Mouse (Mus musculus) cerebellum, postnatal 36 days (tissue): ENCODE data around the gene Ptgds.

Source experiments
- DNase-seq, 2 experiments: peaks; one replicate each; pipeline ENCODE4 v3.0.0; 2021 to 2022; ENCODE audit warnings: mixed read lengths in 2 of 2

Ptgds gene

DNA sequence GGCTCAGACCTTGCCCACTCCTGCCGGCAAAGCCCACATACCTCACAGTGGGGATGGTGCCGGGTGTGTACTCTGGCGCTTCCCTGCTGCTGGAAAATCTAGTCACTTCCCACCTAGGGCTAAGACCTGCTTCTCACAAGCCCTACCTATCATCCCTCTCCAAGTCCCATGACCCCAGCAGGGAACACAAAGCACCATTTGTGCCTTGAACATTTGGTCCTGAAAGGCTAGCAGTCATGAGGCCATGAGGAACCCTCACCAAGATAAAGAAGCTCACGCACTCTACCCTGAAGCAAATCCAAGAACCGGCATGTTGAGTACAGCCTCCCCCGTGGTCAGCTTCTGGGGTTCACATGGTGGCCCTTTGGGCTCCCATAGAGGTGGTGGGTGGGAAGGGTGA is at the start of gene Ptgds:
Ptgds (minus strand) TSS at position 78 of the 400 bp plus-strand sequence.
- no peak for DNase-seq

DNA sequence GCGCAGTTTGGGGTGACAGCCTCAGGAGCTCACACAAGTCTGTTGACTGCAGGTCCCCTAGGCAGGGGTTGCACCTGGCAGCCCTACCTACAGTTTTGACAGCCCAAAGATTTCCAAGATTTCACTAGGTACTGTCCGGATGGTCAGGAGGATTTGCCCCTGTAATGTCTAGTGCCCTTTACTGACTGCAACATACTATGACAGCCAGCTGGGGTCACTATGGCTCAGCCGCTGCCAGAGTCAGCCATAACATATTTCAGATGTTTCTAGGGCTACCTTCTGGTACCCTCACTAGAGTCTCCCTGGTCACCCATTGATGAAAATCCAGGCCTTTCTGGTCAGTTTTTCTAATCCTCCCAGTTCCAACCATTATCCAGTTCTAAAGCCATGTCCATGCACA is 40.1 kb upstream of the Ptgds start:
- DNase-seq, result no peak

DNA sequence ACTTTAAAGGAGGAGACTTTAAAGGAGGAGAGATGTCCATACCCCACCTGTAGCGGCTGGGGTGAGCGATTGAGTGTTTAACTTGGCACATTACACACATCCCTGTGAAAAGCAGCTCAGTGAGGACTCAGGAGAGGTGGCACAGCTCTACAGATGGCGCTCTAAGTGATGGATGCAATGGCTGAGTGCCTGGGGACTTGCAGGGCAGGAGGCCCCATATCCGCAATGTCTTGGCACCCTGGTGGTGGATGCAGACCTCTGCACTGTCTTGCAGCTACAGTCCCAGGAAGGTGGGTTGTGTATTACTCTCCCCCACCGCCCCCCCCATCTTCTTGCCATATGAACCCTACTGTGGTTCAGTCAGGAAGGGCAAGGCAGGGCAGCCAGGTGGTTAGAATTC is 37.1 kb upstream of the Ptgds start:
- DNase-seq, result no peak

DNA sequence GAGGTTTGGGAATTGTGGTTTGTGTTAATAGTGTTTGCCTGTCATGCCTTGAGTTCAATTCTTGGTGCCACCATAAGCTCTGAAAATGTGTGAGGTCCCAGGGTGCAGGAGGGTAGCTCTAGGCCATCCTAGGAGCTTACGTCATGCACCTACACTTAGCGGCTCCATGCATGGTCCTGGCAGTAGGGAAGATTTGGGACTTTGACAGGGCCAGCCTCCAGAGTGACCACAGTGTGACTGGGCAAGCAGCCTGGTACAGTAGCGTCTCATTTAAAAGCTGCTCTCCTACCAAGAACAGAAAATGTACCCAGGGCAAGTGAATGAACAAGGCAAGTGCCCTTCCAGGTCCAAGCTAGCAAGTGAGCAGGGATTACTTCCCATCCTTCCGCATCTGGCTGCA is 36.0 kb upstream of the Ptgds start:
- DNase-seq, result no peak

DNA sequence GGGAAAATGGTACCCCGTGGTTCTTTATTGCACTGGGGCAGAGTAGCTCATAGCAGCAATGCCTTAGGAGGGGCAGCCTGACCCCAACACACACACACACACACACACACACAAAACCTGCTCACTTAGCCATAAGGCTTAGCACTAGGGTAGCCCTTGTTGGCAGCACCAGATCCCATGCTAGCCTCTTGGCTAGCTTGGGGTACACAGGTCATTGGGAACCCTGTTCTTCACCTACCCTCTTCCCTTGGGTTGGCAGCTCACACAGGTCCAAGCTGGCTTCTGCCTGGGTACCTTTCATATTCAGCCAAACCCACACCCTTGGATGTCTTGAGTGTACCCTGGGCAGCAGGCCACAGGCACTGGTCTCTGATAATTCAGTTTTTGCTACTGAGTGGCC is 35.2 kb upstream of the Ptgds start:
- DNase-seq, result no peak

DNA sequence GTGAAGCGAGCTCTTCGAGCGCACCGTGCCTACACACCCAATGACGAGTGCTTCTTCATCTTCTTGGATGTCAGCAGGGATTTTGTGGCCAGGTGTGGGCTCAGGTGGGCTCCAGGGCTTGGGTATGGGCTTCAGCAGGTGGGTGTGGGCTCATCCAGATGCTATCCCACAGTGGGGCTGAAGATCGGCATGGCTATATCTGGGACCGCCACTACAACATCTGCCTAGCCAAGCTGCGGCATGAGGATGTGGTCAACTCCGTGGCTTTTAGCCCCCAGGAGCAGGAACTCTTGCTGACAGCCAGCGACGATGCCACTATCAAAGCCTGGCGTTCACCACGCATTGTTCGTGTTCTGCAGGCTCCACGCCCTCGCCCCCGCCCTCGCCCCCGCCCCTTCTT is 34.7 kb upstream of the Ptgds start:
- no peak for DNase-seq

DNA sequence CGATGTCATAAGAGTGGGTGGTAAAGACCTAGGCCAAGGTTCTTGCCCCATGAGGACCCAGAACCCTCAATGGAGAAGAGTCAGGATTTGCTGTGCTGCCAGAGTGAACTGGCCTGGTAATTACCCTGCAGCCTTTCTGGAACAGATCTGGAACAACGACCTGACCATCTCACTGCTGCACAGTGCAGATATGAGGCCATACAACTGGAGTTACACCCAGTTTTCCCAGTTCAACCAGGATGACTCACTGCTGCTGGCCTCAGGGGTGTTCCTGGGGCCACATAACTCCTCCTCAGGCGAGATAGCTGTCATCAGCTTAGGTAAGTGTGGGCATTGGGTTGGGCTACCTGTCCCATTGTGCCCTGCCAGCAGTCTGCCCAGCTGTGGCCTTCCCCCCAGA is 32.9 kb upstream of the Ptgds start:
- no peak for DNase-seq

DNA sequence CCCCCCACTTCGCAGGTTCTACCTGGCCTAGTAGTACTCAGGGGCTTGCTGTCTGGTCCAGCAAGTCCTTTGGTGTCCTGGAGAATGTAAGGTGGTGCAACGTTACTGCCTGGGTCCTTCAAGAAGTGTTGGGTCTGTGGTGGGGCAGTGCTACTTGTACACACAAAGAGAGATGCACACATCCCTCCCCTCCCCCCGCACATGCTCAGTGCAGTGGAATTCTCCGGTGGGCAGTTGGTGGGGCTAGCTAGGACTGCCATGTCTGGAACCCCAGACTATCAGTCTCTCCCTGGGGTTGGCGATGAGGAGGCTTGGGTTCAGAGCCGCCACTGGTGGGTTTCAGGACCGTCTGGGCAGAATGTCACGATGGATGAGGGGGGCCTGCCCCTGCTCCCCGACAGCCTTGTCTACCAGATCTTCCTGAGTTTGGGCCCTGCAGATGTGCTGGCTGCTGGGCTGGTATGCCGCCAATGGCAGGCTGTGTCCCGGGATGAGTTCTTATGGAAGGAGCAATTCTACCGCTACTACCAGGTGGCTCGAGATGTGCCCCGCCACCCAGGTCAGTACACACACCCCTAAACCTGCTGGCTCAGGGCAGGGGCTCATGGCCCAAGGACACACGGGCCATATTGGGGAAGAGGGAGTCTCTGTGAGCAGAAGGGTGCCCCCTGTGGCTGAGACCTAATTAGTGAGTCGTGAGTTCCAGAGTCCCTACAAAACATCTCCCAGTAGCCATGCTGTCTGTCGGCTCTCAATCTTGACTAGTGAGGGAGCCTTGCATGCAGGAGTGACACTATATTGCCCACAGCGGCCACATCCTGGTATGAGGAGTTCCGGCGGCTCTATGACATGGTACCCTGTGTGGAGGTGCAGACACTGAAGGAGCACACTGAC is 32.0 kb upstream of the Ptgds start, which contains the start of gene C8g:
C8g (minus strand) TSS at position 127 of the 894 bp plus-strand sequence.
- DNase-seq, result no peak

DNA sequence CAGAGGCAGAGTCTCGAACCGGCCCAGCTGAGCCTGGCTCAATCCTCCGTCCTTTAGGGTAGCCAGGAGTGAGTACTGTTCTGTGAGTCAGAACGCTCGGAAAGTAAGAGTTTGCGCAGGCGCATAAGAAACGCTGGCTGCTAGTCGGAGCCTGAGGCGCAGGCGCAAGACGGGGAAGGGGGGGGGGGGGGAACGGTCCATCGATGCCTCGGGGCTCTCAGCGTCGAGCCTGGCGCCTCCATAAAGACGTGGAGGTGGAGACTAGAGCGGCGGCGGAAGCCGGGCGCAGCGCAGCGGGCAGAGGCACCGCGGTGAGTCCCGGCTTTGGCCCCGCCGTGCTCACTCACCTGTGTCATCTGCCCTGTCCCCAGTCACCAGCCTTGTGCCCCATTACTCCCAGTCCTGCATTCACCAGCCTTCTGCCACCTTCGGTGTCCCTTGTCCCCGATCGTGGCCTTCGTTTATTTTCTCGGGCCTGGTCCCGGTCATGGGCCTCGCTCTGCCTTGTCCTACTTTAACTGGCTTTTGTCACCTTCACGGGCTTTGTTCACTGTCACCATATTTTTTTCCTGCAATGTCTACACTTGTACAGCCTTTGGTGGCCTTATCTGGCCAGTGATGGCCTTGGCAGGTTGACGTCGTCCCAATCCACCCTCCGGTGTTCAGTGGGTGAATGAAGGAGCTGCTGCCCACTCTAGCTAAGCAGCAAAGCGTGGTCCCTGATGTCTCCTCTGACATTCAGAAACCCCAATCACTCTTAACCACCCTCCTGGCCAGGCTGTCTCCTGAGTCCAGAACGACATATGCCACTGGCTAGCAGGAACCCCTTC is 30.9 kb upstream of the Ptgds start, which contains the start of gene Fbxw5:
Fbxw5 (plus strand) TSS at position 175 of the 830 bp plus-strand sequence.
- peak; percentile 85 for DNase-seq

DNA sequence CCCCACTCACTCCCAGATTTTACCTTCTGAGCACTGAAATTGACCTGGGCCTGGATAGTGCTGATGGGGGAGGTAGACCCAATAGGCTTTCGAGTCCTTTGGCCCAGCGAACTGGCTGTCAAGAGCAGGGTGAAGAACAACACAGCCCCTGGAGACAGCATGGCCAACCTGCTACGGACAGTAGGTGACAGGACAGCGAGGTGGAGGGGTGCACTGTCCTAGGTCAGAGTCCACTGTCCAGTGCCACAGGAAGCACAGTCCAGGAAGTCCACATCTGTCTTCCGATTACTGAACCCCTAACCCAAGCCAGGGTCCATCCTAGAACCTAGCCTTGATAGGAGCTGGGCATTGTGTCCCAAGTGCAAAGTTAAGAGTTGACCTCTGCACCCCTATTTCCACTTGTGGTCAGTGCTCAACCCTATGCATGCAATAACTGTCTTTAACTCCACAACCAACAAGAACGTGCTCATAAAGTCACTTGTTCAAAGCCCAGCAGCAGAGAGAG is 30.3 kb upstream of the Ptgds start:
- no peak for DNase-seq

DNA sequence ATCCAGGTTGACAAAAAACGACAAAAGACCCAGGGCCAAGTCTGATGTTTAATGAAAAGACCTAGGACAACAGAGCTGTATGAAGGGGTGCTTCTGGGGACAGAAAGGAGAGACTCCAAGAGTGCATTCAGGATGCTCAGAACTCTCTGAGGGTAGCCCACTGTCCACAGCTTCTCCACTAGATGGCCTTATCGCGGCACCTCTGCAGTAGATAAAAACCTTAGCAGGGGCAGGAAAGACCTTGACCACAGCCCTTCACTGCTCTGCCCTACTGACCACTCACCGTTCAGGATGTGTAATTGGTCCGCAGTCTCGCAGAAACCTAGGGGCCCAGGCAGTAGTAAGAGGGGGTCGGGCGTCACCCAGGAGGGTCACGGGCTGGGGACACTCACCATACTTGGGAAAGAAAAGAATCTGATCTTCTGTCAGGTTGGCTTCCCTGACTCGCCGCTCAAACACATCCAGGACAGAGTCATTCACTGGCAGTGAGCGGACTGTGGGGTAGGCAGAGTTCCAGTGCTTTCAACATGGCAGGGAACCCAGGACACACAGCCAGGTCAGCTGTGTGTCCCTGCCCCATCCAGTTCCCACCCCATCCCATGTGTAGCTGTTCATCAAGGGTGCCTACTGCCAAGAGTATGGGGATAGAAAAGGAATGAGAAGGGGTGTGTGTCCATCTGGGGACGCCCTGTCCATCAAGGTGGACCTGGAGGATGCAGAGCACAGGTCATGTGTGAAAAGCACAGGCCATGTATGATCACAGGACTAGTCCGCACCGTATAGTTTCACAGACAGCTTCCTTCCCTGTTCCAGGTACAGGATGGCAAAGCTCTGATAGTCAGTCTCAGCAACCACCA is 29.0 kb upstream of the Ptgds start:
- DNase-seq, result no peak

DNA sequence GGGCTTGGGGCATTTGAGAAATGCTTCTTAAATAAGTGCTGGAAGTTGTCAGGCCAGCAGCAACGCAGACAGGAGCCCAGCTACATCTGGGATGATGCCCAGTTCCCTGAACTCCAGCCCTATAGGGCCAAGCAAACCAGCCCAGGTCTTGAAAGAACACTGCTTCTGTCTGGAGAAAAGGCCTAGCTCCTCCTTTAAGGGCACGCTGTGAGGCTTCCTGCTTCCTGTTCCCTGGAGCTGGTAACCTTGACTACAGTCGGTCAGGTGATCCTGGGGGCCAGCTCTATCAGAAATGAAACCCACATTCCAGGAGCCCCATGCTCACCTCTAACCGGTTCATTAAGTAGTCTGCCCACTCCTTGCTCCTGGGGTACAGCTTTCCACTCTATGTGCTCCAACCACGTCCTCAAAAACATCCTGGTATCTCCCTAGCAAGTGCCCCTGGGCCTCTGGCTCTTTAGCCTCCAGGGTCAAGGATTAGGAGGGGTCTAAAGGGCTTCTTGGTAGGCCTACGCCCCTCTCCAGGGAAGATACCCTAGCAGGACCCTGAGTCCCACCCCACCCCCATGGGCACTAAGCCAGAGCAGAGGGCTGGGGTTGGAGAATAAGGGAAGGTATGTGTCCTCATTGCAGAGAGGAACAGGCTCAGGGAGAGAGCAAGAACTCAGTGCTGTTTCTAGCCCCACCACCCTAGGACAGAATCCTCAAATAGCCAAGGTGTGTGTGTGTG is 28.2 kb upstream of the Ptgds start:
- DNase-seq, result no peak

DNA sequence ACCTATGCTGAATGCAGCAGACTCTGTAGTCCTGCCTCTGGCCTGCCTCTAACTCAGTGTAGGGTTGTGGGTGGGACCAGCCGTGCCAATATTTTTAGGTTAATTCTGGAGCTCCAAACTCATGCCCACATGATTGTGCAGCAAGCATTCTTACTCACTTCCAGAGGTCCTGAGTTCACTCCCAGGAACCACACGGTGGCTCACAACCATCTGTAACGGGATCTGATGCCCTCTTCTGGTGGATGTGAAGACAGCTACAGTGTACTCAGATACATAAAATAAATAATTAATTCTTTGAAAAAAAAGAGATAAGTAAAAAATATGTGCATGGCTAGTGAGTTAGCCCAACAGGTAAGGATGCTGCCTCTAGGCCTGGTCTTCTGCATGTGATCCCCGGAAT is 26.6 kb upstream of the Ptgds start:
- peak in 1 of 2 experiments; percentile 49 for DNase-seq

DNA sequence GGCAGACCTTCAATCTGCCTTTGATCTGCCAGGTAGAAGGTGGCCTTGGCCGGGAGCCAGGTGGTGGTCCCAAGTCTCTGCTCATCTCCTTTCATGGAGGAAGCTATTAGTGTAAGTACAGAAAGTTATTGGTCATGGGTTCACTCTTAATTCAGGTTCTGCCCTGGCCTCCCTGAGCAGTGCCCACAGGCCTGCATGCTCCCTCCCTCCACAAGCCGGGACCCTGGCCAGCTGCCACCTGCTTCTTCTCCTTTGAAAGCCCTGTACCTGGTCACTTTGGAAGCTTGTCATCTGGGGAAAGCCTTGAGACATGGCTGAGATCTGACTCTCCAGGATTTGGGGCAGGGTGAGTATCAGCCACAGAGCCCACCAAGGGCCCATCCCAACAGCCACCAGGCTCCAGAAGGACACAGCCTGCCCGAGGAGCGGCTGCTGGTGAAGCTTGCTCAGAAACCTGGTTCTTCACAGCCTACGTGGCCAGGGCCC is 23.7 kb upstream of the Ptgds start, which contains the start of gene Lcn12:
Lcn12 (minus strand) TSS at position 436 of the 486 bp plus-strand sequence.
- peak; percentile 77 to 86 for DNase-seq

DNA sequence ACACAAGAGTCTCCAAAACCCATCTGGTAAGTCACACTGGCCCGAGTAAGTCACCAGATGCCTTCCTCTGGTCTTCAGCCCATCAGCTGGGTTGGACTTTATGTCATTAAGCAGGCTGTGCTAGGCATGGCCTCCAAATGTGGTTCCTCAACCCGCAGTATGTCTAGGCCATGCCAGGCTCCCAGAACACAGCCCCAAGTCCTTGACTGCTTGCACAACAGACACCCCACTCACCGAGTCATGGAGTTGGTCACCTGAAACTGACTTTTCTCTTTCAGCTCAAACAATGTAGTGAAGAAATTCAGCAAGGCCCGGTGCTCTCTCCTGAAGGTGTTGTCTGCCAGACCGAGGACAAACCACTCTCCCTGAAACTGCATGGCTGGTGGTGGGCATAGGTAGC is 23.1 kb upstream of the Ptgds start:
- DNase-seq, result no peak

DNA sequence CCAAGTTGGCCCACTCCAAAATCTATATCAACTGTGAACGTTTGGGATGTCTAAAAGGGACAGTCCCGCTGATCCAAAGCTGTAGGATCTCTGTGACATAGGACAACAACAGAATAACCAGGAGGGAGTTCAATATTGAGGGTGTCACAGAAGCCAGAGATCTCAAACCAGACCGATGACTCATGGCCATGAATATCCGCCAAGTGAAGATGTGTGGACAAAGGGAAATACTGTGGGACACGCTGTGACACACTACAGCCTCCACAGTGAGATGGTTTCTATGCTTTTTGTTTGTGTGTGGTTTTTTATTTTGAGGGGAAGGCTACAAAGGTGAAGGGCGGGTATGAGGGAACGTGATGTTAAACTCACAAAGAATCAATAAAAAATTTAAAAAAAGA is 18.8 kb upstream of the Ptgds start:
- DNase-seq, result peak; percentile 41 to 69

DNA sequence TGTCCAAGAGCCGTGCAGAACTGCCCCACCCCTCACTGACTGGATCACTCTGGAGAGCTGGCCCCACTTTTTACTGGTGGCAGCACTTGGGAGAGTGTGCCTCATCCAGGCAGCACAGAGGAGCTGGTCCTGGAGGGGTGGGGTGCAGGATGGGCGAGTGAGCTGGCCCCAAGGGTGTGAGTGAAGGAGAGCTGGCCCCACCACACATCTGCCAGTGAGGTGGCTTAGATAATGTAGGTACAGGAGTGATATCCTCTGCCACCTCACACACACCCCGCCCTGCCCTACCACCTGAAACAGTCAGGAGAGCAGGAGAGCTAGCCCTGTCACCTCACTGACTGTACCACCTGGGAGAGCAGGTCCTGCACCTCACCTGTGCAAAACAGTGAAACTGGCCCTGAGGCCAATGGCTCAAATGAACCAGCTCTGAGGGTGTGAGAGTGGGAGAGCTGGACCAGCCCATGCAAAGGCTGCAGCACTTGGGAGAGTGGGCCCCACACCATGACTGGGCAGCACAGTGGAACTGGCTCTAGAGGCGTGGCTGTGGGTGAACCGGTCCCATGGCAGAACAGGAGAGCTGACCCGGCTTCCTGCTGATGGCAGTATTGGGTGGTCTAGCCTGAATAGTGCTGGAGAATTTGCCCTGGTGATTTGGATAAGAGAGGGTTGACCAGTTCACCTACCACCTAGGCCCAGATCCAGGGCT is 18.3 kb upstream of the Ptgds start:
- DNase-seq, result no peak

DNA sequence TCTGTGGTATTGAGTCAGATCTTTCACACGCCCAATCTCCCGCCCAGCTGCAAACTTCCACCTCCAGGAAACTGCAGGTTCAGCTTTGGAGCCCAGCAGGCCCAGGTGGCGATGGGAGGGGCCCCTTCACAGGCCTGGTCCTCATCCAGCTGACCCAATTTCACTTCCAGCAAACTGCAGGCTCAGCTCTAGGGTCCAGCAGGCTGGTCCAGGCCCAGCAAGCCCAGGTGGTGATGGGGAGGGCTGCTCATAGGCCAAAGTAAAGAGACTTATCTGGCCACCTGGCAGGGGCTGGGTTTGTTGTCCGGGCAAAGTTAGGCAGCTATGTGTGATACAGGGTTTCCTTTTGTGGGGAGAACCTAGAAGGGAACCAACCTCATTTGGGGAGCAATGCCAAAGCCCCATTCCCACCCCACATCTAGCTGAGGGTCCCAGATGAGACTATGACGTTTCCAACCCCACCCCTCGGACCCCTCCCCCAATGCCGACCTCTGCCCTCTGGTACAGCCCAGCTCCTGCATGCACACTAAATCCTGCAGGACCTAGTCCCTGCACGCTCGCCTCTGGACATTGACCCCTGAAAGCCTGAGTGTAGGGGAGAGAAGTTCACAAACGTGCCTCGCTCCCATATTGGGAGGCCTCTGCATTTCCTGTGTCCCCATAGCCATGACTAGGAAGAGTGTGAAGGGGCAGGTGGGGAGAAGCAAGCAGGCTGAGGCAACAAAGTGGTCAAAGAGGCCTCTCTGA is 15.2 kb upstream of the Ptgds start:
- DNase-seq, result peak; percentile 95 to 96

DNA sequence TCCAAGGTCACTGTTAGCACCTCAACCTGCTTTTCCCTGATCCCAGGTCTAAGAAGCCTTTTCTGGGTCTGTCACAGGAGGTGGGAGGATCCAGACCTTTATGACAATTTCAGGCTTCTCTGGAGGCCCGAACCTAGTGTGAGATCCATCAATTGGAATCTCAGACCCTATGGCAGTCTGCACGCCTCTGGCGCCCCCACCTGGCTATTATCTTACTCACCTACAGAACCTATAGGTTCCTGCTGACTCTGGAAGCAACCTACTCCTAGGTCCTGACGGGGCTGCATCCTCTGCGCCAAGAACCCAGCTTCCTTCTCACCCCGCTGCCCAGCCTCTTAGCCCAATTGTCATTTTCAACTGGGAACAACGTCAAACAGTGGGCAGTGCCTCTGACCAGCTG is 13.1 kb upstream of the Ptgds start:
- DNase-seq, result peak; percentile 71 to 74

DNA sequence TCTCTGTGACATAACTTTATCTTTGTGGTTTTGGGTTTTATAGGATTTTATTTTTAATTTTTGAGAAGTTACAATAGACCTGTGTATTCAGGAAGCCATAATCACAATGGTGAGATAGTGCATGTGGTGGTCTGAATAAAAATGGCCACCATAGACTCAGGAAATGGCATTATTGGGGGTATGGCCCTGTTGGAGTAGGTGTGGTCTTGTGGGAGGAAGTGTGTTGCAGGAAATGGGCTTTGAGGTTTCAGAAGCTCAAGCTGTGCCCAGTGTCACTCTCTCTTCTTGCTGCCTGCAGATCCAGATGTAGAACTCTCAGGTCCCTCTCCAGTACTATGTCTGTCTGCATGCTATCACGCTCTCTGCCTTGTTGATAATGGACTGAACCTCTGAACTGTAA is 10.7 kb upstream of the Ptgds start:
- DNase-seq, result no peak
